Mouse (Mus musculus) thymus, postnatal 36 days (tissue): ENCODE results near the gene Prkcsh.

Source experiments
- DNase-seq, 2 experiments: peaks; one replicate each; pipeline ENCODE4 v3.0.0; 2022; ENCODE audit warnings: mixed read lengths in 2 of 2

Prkcsh gene

GRCm38 (mm10) chr9:22002194-22003162 is at the start of gene Prkcsh, which contains the start of gene Ccdc151:
Prkcsh (plus strand) TSS chr9:22002806.
Ccdc151 (minus strand) TSS chr9:22002634.
- DNase-seq, result peak; percentile 97 to 99

GRCm38 (mm10) chr9:21953600-21953999 is 49.0 kb upstream of the Prkcsh start:
- DNase-seq, result no peak

GRCm38 (mm10) chr9:21954635-21955034 is 48.0 kb upstream of the Prkcsh start:
- DNase-seq, result no peak

GRCm38 (mm10) chr9:21955225-21955569 is 47.4 kb upstream of the Prkcsh start:
- DNase-seq, result no peak

GRCm38 (mm10) chr9:21955570-21956281 is 46.9 kb upstream of the Prkcsh start, which contains the start of gene Swsap1:
Swsap1 (plus strand) TSS chr9:21955755.
- DNase-seq, result peak; percentile 98 to 99

GRCm38 (mm10) chr9:21958372-21958771 is 44.2 kb upstream of the Prkcsh start:
- no peak for DNase-seq

- DNase-seq, result no peak
Observed at GRCm38 (mm10) chr9:21959244-21959643, 43.4 kb upstream of the Prkcsh start.

- no peak for DNase-seq
Observed at GRCm38 (mm10) chr9:21960135-21960534, 42.5 kb upstream of the Prkcsh start.

- DNase-seq, result no peak
Observed at GRCm38 (mm10) chr9:21960558-21961208, 41.9 kb upstream of the Prkcsh start.

GRCm38 (mm10) chr9:21961366-21961980 is 41.1 kb upstream of the Prkcsh start:
- DNase-seq, result no peak

- DNase-seq, result no peak
Observed at GRCm38 (mm10) chr9:21962010-21962409, 40.6 kb upstream of the Prkcsh start.

- DNase-seq, result peak; percentile 61 to 73
Observed at GRCm38 (mm10) chr9:21962416-21963059, 40.1 kb upstream of the Prkcsh start.

- DNase-seq, result no peak
Observed at GRCm38 (mm10) chr9:21963417-21963816, 39.2 kb upstream of the Prkcsh start, which contains the start of gene Epor. Epor (minus strand) TSS chr9:21963506.

- DNase-seq, result no peak
Observed at GRCm38 (mm10) chr9:21968883-21969282, 33.7 kb upstream of the Prkcsh start.

- no peak for DNase-seq
Observed at GRCm38 (mm10) chr9:21969304-21969703, 33.3 kb upstream of the Prkcsh start.

GRCm38 (mm10) chr9:21976626-21977175 is 25.9 kb upstream of the Prkcsh start:
- DNase-seq, result no peak

- DNase-seq, result no peak
Observed at GRCm38 (mm10) chr9:21977331-21977730, 25.3 kb upstream of the Prkcsh start.

GRCm38 (mm10) chr9:21977972-21978371 is 24.6 kb upstream of the Prkcsh start:
- peak; percentile 48 to 62 for DNase-seq

GRCm38 (mm10) chr9:21978398-21979128 is 24.0 kb upstream of the Prkcsh start:
- no peak for DNase-seq

GRCm38 (mm10) chr9:21983911-21984310 is 18.7 kb upstream of the Prkcsh start:
- no peak for DNase-seq
